Mouse (Mus musculus) urinary bladder, postnatal 25 days (tissue): Measurements from ENCODE around the gene Lctl.
"Not testable (repeated sequence)": the region's sequence is repeated elsewhere in the genome, so short reads cannot be mapped to it uniquely, and the experiment has no call there.

Experiments
- DNase-seq: peaks from one replicate; pipeline ENCODE4 v3.0.0; 2022; ENCODE audit warnings: low spot score

Gene Lctl

DNA sequence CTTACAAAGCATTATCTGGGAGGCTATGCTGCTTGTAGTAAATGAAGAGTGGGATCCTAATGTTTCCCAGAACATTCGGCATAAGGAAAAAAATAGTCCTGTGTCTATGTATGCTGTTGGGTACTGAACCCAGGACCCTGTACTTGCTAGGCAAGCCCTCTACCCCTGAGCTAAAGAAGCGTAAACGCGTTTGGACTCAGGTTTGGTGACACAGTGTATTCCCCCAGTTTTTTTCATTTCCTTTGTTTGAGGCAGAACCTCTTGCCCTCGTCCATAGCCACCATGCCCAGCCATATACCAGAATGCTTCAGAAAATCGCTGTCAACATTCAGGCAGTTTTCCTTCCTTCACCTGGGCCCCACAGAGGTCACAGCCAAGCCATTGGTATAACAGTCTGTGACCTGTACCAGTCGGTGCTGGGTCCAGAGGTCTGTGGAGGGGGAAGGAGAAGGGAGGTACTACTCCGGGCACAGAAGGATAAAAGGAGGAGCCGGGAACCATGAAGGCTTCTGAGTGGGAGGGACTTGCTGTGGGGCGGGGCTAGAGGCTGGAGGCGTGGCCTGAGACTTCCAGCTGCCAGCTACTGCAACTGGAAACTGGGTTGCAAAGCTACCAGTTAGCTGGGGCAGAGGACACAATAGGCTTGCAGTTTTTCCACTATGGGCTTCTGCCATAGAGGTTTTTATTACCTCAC, 3.8 kb downstream of the Lctl start:
- no peak for DNase-seq

GRCm38 (mm10) chr9:64122601-64123000, 5.7 kb downstream of the Lctl start:
- no peak for DNase-seq

GRCm38 (mm10) chr9:64124846-64125245, 7.9 kb downstream of the Lctl start:
- DNase-seq: not testable (repeated sequence)

GRCm38 (mm10) chr9:64125307-64125706, 8.4 kb downstream of the Lctl start:
- DNase-seq: no peak

- no peak for DNase-seq
Measured at GRCm38 (mm10) chr9:64126121-64126520, 9.2 kb downstream of the Lctl start.

- DNase-seq: no peak
Measured at GRCm38 (mm10) chr9:64131623-64132022, 14.7 kb downstream of the Lctl start.

- DNase-seq: peak; percentile 41
Measured at GRCm38 (mm10) chr9:64138896-64139295, 21.9 kb downstream of the Lctl start.

DNA sequence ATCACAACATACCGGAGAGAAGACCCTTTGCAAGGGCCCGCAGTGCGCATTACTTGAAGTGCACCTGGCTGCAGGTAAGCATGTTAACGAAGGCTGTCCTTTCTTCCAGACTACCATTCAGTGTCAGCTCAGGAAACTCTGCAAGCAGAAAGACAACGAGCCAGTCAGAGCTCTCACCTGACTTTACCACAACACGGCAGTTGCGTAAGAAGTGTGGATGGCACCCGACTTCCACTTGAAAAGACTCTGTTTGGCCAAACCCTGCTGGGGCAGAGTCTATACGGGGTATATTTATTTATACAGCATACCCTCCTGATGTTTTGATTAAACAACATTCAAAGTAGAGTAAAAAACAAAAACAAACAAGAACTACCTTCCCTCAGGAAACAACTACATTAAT, 22.9 kb downstream of the Lctl start:
- no peak for DNase-seq

GRCm38 (mm10) chr9:64156641-64157040, 39.7 kb downstream of the Lctl start:
- no peak for DNase-seq

DNA sequence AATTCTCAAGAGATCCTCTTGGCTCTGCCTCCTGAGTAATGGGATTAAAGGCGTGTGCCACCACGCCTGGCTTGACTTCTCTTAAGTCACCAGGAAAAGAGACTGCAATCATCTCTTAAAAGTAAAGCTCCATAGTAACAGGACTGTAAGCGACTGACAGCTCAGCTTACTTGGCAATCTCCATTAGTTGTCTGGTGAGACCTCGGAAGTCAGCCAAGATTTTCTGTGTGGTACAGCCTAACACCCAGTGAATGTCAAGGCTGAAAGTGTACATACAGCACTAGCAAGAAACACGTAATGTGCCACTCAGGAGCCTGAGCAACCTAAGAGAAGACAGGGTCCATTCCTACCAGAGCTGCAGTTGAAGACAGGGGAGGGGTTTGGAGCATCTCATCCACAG, 43.5 kb downstream of the Lctl start:
- DNase-seq: no peak

DNA sequence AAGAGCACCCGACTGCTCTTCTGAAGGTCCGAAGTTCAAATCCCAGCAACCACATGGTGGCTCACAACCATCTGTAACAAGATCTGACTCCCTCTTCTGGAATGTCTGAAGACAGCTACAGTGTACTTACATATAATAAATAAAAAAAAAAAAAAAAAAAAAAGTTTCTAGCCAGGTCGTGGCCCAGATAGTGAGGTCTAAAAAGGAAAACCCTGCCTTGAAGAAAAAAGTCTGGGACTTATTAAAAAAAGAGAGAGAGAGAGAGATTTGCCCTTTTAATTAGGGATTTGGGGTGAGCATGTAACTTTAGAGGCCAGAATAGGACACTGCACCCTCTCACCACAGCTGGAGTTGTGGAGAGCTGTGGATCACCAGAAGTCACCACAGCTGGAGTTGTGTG, 53.0 kb downstream of the Lctl start:
- DNase-seq: not testable (repeated sequence)

DNA sequence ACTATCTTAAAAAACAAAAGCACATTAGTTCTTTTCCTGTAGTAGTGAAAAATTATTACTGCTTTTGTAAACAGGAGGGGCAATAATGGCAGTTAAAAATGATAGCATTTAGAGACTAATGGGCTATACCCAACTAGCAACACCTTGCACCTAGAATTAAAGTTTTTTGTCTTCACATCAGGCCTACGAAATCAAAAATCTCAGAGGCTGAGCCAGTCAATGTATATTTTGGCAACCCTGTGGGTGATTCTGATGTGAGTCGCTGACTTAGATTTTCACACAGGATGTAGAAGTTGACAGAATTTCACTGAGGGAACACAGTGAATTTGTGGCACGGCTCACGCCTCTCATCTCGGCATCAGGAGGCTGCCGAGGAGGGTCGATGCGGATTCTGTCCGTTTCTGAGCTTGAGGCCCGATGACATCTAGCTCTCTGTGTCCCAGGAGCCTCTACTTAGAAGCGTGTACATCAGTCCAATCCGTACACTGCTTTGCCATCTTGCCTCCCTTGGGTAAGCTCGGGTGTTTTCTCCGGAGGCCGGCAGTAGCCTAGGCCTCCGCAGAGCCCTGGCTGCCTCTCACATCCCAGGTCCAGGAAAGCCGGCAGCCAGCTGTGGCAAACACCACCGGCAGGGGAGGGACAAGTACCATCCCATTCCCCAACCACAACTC, 55.3 kb downstream of the Lctl start:
- no peak for DNase-seq

DNA sequence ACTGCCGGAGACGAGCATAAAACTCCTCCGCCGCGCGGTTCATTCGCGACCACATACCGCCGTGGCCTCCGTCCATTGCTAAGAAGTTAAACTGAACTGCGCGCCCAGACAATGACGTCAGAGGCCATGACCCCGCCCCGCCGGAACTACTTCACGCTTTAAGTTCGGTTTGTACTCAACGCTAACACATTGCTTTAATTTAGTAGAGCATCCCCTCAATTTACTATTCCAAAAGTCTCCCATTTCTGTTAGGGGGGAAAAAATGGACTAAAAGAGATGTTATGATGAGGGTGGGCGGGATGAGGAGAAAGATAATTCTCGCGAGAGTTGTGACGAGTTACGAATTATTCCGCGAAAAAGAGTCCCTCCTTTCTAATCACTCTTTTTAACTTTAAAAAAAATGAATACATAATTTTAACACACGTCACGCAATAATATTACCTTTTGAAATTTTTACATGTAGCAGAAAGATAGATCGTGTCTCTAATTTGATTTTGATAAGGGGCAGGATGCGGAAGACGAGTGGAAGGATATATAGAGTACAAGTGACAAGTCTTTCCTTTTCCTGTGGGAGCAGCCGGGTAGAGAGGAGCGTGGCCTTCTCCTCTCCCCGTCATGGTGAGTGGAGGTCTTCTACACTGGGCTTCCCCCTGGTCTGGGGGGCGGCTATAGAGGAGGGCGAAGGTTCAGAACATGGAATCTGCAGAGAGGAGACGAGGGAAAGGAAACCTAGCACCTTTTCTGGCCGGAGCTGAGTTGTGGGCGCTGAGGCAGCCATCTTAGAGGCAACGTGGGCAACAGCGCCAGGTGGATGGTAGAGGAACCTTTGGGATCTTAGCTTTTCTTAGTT, 56.1 kb downstream of the Lctl start, which contains the start of the genes Zwilch and Rpl4:
Zwilch (minus strand) TSS at position 289 of the 850 bp plus-strand sequence.
Rpl4 (plus strand) TSS at position 560 of the 850 bp plus-strand sequence.
- DNase-seq: peak; percentile 76

GRCm38 (mm10) chr9:64173666-64174220, 56.8 kb downstream of the Lctl start:
- no peak for DNase-seq

DNA sequence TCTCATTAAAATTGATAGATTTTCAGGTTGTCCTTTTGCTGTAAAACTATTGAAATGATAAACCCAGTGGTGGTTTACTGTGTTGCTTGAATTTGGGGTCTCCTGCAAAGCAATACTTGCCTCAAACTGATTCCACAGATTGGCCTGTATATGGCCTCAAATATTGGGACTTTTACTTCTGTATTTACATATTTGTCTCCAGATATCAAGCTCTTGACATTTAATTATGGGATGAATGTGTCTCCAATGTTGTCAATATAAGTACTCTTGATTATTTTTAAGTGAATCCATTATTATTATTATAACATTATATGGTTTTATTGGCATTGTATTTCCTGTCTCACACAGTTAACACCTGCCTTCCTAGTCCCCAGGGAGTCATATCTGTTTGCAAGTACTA, 57.4 kb downstream of the Lctl start:
- DNase-seq: no peak

DNA sequence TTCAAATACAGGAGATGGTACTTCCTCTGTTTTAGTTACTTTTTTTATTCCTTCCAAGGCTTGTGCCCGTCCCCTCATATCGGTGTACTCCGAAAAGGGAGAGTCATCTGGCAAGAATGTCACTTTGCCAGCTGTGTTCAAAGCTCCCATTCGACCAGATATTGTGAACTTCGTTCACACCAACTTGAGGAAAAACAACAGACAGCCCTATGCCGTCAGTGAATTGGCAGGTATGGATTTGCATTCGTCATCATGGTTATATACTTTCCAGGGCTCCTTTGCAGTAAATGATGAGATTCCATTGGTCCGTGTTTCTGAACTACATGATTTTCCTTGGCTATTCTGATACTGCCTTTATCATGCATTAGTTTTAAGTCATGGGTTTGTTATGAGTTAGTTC, 57.8 kb downstream of the Lctl start:
- DNase-seq: no peak

- no peak for DNase-seq
Measured at GRCm38 (mm10) chr9:64175378-64175777, 58.4 kb downstream of the Lctl start.

DNA sequence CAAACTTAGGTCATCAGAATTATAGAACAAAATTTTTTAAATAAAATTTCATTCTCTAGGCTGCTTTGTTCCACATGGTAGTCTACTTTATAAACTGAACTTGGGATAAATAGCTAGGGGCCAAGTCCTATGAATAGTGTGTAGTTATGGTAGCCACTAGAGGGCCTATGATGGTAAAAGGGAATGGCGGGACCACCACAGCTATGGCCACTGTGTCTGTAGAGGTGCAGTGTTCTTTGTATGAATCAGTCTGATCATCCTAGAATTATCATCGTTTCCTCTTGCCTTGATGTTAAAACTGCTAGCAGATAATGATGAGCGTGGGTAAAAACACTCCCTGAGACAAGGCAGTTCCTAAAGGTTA, 61.6 kb downstream of the Lctl start:
- DNase-seq: no peak

DNA sequence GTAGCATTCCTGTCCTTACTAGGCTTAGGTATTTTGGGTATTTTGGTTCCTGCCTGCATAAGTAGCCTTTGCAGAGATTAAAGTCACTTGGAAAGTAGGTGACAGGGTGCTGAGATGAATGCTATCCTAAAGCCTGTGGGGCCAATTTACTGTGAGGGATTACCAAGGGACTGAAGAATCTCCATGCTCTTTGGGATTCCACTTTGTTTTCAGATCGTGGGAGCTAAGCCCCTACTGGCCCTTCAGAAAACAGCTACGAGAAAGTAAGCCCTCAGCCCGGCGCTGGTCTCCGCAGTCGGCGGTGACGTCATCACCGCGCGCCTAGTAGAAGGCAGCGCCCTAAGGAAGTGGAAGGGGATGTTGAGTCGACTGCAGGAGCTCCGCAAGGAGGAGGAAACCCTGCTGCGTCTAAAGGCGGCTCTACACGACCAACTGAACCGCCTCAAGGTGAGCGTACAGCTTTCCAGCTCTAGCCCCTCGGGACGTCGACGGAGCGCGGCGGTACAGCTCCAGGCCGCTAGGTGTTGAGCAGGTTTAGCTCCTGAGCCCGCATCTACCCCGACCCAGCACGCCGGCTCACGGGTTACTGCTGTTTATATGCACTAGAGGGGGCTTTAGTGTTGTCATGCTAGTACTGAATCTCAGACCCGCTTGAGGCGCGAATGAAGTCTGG, 62.2 kb downstream of the Lctl start, which contains the start of gene Snapc5:
Snapc5 (plus strand) TSS at position 301 of the 673 bp plus-strand sequence.
- peak; percentile 82 for DNase-seq

GRCm38 (mm10) chr9:64183295-64183694, 66.3 kb downstream of the Lctl start:
- not testable (repeated sequence) for DNase-seq

GRCm38 (mm10) chr9:64184166-64184840, 67.4 kb downstream of the Lctl start:
- DNase-seq: no peak
